Mouse (Mus musculus): ENCODE data around the gene Gstm2. TPM values are rescaled to one million over a fixed set of nuclear protein-coding genes. Genes with fewer than 3 reads are reported as not detected.
A peak's percentile ranks its signal among the peaks of the same experiment; 100 is the strongest.
"Not testable (repeated sequence)": the region's sequence is repeated elsewhere in the genome, so short reads cannot be mapped to it uniquely, and the experiment has no call there.

The Gstm2 gene
- polyA plus RNA-seq, 1 experiment = 344 TPM

DNA sequence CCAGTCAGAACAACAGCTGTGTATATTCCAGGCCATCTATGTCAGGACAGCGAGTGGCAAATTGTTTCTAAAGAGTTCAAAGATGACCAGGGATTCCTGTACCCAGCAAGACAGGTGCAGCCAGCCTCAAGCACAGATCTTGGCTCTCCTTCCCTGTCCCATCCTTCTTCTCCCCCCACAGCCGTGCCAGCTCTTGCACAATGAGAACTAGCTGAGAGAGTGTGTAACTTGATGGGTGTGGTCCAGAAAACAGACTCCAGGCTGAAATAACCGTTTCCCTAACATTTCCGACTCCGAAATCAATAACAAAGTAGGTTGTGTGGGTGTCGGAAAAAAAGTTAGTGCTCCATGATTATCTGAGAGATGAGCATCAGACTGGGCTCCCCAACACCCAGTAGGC lies 36.4 kb upstream of the Gstm2 start:
- no peaks in the 10 kb centered on the region for H3K36me3 ChIP-seq (ENCODE audit: control insufficient read depth, insufficient read depth, low read length)
- peaks cover 6% of the 10 kb centered on the region; the same call in 1 of the 2 replicates for H3K4me1 ChIP-seq (ENCODE audit: control insufficient read depth, insufficient read depth, low read length)
- no peaks in the 10 kb centered on the region for H3K27me3 ChIP-seq (ENCODE audit: control insufficient read depth, insufficient read depth, low read length)
- TF ChIP-seq CTCF (IDR thresholded peaks at IDR 0.05; ENCODE audit: control insufficient read depth, insufficient read depth, insufficient replicate concordance, low read depth, low read length) = no peak
- TF ChIP-seq POLR2A (IDR thresholded peaks at IDR 0.05; ENCODE audit: control insufficient read depth, low read depth, low read length) = no peak
- no peak overlapping the region for H3K27ac ChIP-seq (ENCODE audit: control insufficient read depth, insufficient read depth, low read depth, low read length)
- H3K4me3 ChIP-seq (ENCODE audit: control insufficient read depth, low read depth, low read length) = no peak overlapping the region

DNA sequence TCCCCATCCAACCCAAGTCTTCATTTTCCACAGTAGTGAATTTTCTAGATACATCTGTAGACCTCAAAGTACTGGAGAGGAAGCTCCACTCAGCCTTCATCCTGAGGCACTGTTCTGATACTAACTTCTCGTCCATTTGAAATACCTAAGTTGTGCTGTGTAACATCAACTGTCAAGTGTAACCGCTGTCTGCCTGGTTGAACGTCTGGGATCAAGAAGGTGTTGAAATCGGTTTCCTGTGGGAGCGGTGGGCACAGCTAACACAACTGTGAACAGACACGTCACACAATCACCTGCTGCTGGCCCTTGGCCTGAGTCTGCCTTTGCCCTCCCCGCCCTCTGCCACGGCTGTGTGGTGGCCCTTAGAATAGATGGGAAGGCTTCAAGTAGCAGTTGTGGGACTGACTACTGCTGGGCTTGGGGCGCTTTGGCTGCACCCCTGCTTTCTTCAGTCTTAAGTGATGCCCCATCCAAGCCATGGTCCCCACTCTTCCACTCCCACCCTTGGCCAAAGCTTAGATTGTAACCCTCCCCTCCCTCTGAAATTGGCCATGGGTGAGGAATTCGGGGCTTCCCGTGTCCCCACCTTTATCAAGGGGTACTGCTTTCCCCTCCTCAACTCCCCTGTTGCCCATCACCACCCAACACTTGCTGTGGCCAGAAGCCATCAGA lies 34.2 kb upstream of the Gstm2 start:
- H3K36me3 ChIP-seq (ENCODE audit: control insufficient read depth, insufficient read depth, low read length); H3K27me3 ChIP-seq (ENCODE audit: control insufficient read depth, insufficient read depth, low read length); H3K27ac ChIP-seq (ENCODE audit: control insufficient read depth, insufficient read depth, low read depth, low read length); H3K4me3 ChIP-seq (ENCODE audit: control insufficient read depth, low read depth, low read length): not testable (repeated sequence)
- peaks cover 11% of the 10 kb centered on the region for H3K4me1 ChIP-seq (ENCODE audit: control insufficient read depth, insufficient read depth, low read length)

DNA sequence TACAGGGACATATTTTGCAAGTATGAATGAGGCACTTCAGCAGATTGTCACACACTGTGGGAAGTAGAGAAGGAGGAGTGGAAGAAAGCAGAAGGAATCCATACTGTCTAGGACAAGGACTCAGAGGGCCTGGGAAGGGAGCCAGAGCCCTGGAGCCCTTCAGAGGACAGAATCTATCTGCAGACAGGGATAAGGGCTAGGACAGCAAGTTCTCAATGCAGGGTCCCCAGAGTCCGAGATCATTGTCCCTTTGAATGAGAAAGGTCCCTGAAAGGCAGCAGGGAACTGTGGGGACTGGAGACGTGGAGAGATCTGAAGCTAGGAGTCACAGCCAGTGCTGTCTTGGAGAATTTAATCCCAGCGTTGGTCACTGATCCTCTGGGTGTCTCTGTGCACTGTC lies 33.0 kb upstream of the Gstm2 start:
- H3K27me3 ChIP-seq (ENCODE audit: control insufficient read depth, insufficient read depth, low read length); H3K27ac ChIP-seq (ENCODE audit: control insufficient read depth, insufficient read depth, low read depth, low read length); H3K4me3 ChIP-seq (ENCODE audit: control insufficient read depth, low read depth, low read length); H3K4me1 ChIP-seq (ENCODE audit: control insufficient read depth, insufficient read depth, low read length); H3K36me3 ChIP-seq (ENCODE audit: control insufficient read depth, insufficient read depth, low read length): not testable (repeated sequence)

DNA sequence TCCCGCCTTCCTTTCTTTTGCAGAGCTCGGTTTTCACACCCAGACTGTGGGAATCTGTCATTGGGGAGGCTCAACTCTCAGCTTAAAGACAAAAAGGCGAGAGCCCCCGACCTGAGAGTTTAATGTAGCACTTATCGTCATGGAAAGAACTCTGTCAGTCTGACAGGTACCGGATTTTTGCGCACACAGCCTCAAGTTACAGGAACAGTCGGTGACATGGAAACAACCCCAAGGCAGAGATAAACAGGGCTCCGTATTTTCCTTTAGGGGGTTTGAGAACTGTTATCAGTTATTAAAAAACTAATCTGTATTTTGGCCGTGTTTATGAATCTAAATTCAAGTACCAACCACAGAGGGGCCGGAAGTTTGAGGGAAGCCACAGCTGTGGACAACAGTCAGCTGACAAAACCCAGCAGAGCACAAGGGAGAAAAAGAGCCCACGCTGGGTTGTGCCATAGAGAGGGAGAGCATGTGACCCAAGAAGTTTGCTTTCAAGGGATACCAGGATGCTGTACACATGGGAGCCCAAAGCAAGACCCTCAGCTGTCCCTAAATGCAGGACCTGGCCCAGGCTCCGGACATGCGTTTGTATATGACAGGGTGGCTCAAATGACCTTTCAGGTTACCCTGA lies 32.1 kb upstream of the Gstm2 start:
- Histone ChIP-seq H3K27ac (ENCODE audit: control insufficient read depth, insufficient read depth, low read depth, low read length) (peak overlapping the region; percentile 90), H3K27me3 (ENCODE audit: control insufficient read depth, insufficient read depth, low read length) (no peaks in the 10 kb centered on the region), H3K4me1 (ENCODE audit: control insufficient read depth, insufficient read depth, low read length) (peaks cover 8% of the 10 kb centered on the region), H3K36me3 (ENCODE audit: control insufficient read depth, insufficient read depth, low read length) (no peaks in the 10 kb centered on the region), H3K4me3 (ENCODE audit: control insufficient read depth, low read depth, low read length) (peak overlapping the region; percentile 89)
- TF ChIP-seq CTCF (IDR thresholded peaks at IDR 0.05; ENCODE audit: control insufficient read depth, insufficient read depth, insufficient replicate concordance, low read depth, low read length) = no peak

DNA sequence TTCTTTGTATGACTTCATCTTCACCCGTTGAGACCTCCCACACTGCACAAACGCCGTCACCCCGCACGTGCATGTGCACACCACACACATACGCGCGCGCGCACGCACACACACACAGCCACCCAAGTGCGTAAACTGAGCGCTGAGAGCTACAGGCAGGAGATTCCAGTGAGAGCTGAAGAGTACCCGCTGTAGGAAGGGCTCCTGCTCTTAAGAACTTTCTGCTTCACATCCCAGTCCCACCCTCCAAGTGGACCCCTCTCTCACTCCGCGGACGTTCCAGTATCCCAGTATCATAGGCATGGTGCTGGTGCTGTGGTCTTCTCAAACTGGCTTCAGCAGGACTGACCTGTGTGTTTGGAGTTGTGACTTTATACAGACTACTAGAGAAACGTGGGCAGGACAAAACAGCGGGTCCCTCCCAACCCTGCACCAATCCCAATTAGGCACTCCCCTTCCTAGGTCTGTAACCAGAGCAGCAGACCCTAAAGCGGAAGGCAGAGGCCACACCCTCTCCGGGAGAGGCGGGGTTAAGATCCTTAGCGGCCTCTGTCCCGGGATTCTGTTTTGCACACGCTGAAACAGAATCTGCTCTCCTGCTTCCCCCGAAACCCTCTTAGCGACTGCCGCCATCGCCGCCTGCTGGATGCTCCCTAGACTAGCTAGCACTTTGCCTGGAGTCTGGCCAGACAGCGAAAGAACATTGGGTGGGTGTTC lies 31.4 kb upstream of the Gstm2 start, which contains the start of gene Gstm1:
TSS of gene Gstm1 (minus strand) at position 501 of the 717 bp plus-strand sequence.
- TF ChIP-seq POLR2A (IDR thresholded peaks at IDR 0.05; ENCODE audit: control insufficient read depth, low read depth, low read length) (peak; percentile 68), CTCF (IDR thresholded peaks at IDR 0.05; ENCODE audit: control insufficient read depth, insufficient read depth, insufficient replicate concordance, low read depth, low read length) (peak; percentile 67; the same call in 1 of the 2 replicates)
- H3K36me3 ChIP-seq (ENCODE audit: control insufficient read depth, insufficient read depth, low read length) = no peaks in the 10 kb centered on the region
- H3K27ac ChIP-seq (ENCODE audit: control insufficient read depth, insufficient read depth, low read depth, low read length) = peak within 1 kb of the TSS; percentile 93
- H3K4me3 ChIP-seq (ENCODE audit: control insufficient read depth, low read depth, low read length) = peak within 1 kb of the TSS; percentile 89
- peaks cover 8% of the 10 kb centered on the region for H3K4me1 ChIP-seq (ENCODE audit: control insufficient read depth, insufficient read depth, low read length)
- H3K27me3 ChIP-seq (ENCODE audit: control insufficient read depth, insufficient read depth, low read length) = no peaks in the 10 kb centered on the region

- not testable (repeated sequence) for H3K27me3 ChIP-seq (ENCODE audit: control insufficient read depth, insufficient read depth, low read length); H3K36me3 ChIP-seq (ENCODE audit: control insufficient read depth, insufficient read depth, low read length); H3K4me1 ChIP-seq (ENCODE audit: control insufficient read depth, insufficient read depth, low read length)
- Histone ChIP-seq H3K4me3 (ENCODE audit: control insufficient read depth, low read depth, low read length) (peak overlapping the region; percentile 89), H3K27ac (ENCODE audit: control insufficient read depth, insufficient read depth, low read depth, low read length) (peak overlapping the region; percentile 93)
These were observed 30.2 kb upstream of the Gstm2 start for GRCm38 (mm10) chr3:108016468-108016867.

DNA sequence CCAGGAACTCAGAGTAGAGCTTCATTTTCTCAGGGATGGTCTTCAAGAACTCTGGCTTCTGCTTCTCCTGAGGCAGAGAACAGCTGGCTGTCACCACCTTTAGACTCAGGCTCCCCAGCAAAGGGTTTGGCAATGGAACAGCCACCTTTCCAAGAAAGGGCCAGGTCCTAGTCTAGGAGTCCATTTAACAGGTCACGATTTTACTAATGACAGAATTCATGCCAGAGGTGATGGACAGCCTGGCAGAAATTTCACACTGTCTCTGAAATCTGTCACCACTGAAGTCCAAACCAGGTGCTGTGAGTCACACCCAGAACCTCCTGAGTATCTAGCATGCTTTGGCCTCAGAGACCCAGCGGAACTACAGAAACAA lies 28.7 kb upstream of the Gstm2 start:
- H3K4me1 ChIP-seq (ENCODE audit: control insufficient read depth, insufficient read depth, low read length) = peaks cover 8% of the 10 kb centered on the region
- TF ChIP-seq CTCF (IDR thresholded peaks at IDR 0.05; ENCODE audit: control insufficient read depth, insufficient read depth, insufficient replicate concordance, low read depth, low read length) = no peak
- TF ChIP-seq POLR2A (IDR thresholded peaks at IDR 0.05; ENCODE audit: control insufficient read depth, low read depth, low read length) = no peak
- H3K27ac ChIP-seq (ENCODE audit: control insufficient read depth, insufficient read depth, low read depth, low read length) = peak overlapping the region; percentile 32; the same call in 1 of the 2 replicates
- no peaks in the 10 kb centered on the region for H3K36me3 ChIP-seq (ENCODE audit: control insufficient read depth, insufficient read depth, low read length)
- no peaks in the 10 kb centered on the region for H3K27me3 ChIP-seq (ENCODE audit: control insufficient read depth, insufficient read depth, low read length)
- H3K4me3 ChIP-seq (ENCODE audit: control insufficient read depth, low read depth, low read length) = peak overlapping the region; percentile 23
